Mouse (Mus musculus) C2C12 (cell line): ENCODE measurements around the gene Zbtb9.

Experiments
- CTCF ChIP-seq: IDR thresholded peaks from one replicate; pipeline ENCODE4 v1.5.1; 2011; ENCODE audit not compliant: control insufficient read depth, insufficient read depth, insufficient read length
- MAX ChIP-seq: IDR thresholded peaks from one replicate; pipeline ENCODE4 v1.6.1; 2011; ENCODE audit warnings: mild to moderate bottlenecking, control low read depth

DNA sequence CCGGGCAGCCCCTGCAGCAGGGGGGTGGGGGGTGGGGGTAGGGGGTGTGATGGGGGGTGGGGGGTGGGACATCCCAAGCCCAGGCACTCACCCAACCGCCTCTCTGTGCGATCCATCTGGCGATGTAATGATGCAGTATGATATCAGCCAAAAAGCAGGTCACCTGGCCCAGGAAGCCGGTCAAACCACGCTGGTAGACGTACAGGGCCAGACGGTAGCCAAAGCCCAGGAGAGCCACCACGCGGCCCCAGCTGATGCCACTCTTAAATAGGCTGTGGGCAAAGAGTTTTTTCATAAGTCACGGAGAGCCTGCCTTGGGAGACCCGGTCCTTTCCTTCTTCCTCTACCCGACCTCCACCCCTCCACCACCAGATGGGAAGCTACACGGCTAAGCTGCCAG lies 48.1 kb downstream of the Zbtb9 start:
- TF ChIP-seq CTCF (no peak), MAX (no peak)
